Mouse (Mus musculus): Measurements from ENCODE around the gene Qrich2. TPM values are rescaled to one million over a fixed set of nuclear protein-coding genes. Genes with fewer than 3 reads are reported as not detected.
"Not testable (repeated sequence)": the region's sequence is repeated elsewhere in the genome, so short reads cannot be mapped to it uniquely, and the experiment has no call there.

Gene Qrich2
- not detected for total RNA-seq (2021)
- long read RNA-seq, experiment 1, result 0 reads
- long read RNA-seq, experiment 2, result 0 reads

- no peak for DNase-seq (ENCODE audit: low spot score in 2 of 2)
Observed at GRCm38 (mm10) chr11:116466141-116466540, at the start of gene Qrich2. Qrich2 (minus strand) TSS chr11:116466241.

GRCm38 (mm10) chr11:116515330-116516020, 49.4 kb upstream of the Qrich2 start:
- no peak for DNase-seq (ENCODE audit: low spot score in 2 of 2)

- DNase-seq (ENCODE audit: low spot score in 2 of 2), result no peak
Observed at GRCm38 (mm10) chr11:116513531-116514038, 47.5 kb upstream of the Qrich2 start.

DNA sequence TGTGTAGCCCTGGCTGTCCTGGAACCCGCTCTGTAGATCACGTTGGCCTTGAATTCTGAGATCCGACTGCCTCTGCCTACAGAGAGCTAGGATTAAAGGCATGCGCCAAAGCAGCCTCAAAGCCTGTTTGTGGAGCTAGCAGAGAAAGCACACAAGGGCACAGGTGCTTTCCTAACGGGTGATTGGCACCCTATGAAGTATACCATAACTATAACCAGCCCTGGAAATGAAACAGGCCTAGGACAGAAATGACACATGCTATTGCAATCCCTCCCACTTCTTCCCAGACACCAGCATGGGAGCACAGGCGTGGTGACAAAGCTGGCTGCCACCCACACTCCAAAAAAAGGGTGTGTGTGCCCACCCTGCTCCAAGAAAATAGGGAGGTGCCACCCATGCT, 46.9 kb upstream of the Qrich2 start:
- no peak for DNase-seq (ENCODE audit: low spot score in 2 of 2)

DNA sequence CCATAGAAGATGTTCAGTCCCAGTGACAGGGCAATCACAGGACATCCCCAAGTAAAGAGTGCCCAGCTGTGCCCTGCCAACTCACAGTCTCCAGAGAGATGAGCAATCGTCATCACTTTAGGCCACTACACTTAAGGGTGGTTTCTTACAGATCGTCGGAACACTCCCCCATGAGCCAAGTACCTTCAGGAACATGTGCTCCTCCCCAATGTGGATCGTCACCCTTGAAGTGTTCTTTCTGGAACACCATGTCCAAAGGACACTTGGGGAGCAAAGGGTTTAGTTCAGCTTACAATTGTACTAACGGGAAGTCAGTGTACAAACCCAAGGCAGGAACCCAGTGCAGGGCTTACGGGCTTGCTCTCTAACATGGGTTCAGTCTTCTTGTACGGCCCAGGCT, 46.1 kb upstream of the Qrich2 start:
- DNase-seq (ENCODE audit: low spot score in 2 of 2), result no peak

DNA sequence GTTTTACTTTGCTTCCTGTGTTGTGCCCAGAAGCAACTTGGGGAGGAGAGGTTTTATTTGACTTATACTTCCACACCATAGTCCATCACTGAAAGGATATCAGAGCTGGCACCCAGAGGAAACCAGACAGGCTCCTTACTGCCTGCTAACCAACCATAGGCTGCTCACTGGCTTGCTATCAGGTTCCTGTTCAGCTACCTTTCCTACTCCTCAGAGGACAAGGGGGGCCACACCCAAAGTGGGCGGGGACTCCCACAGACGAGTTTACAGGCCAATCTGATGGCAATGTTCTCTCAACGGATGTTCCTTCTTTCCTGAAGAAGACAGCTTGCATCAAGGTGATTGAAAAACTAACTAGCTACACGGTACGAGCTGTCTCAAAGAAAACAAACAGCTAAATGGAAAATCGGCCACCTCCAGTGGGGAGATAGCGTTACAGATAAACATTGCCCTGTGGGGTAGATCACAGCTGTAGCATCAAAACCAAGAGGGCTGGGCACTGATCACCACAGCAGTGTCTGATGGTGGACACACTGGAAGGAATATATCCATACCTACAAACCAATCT, 45.3 kb upstream of the Qrich2 start:
- DNase-seq (ENCODE audit: low spot score in 2 of 2), result no peak

DNA sequence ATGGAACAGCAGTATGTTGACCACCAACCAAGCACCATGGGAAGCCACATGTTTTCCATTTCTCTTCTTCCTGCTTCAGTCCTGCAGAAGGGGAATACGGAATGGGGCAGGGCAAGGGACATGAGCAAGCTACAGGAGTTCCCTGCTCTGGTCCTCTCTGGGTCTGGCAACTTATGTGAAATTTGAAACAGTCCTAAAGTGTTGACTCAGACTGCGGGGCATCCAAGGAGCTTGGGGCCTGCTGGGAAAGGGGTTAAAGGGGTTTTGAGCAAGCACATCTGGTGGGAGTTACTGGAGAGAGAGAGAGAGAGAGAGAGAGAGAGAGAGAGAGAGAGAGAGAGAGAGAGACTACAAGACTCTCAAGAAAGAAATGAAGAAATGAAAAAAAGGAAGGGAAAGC, 42.6 kb upstream of the Qrich2 start:
- no peak for DNase-seq (ENCODE audit: low spot score in 2 of 2)

DNA sequence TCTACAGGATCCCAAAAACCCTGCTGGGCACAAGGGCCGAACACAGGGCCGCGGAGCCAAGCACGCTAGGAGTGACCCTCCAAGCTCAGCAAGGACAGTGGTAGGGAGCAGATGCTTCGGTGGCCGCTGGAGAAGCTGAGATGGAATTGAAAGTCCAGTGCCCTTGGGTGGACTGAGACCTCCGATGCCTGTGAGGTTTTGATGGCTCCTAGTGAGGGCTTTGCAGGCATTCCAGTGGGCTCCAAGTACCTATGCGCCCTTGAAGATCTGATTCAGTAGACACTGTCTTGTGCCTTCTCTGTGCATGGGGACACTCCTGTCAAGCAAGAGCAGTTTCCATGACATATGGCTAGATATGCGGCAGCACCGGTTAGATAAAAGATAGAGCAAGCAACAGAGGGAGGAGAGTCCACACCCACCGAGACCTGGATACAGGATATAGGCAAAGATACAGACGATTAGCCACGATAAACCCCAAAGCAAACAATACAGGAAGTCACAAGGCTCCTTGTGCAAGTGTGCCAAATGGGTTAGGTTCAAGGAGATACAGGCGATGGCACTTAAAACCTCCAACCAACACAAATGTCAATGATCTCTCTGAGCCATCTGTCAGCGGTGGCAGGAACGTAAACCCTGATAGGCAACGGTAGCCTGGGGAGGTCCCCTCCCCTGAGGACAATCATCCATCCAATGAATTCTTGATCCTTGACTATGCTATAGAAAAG, 40.3 kb upstream of the Qrich2 start:
- DNase-seq (ENCODE audit: low spot score in 2 of 2), result no peak

DNA sequence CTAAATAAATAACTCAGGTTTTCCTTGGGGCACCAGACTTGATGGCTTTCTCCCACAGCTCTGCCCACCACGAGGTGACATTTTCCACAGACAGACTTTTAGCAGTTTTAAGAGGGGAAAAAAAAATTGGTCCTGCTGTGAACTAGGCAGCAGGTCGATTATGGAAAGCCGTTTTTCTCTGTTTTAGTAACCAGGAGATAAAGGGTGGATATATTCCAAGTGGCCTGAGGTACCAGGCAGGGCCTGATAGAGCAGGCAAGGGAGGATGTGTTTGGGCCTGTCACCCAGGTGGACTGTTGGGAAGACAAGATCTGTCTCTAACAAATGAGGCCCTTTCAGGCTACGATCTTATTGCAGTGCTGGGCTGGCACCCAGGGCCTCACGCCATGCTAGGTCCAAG, 39.5 kb upstream of the Qrich2 start:
- no peak for DNase-seq (ENCODE audit: low spot score in 2 of 2)

GRCm38 (mm10) chr11:116504516-116504915, 38.5 kb upstream of the Qrich2 start:
- no peak for DNase-seq (ENCODE audit: low spot score in 2 of 2)

GRCm38 (mm10) chr11:116501005-116501746, 35.1 kb upstream of the Qrich2 start:
- no peak for DNase-seq (ENCODE audit: low spot score in 2 of 2)

DNA sequence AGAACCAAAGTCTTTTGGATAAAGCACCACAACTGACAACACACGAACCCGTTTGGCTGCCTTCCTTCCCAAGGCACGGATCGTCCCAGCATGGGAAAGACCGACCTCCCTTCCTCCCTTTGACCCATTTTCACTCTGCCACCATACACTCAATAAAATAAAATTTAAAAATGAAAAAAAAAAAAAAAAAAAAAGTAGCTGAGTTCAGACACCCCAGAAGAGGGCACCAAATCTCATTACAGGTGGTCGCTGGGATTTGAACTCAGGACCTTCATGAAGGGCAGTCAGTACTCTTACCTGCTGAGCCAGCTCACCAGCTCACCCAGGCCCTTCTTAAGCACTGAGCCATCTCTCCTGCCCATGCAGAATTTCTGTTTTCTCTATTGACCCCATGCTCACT, 33.0 kb upstream of the Qrich2 start:
- DNase-seq (ENCODE audit: low spot score in 2 of 2), result no peak

DNA sequence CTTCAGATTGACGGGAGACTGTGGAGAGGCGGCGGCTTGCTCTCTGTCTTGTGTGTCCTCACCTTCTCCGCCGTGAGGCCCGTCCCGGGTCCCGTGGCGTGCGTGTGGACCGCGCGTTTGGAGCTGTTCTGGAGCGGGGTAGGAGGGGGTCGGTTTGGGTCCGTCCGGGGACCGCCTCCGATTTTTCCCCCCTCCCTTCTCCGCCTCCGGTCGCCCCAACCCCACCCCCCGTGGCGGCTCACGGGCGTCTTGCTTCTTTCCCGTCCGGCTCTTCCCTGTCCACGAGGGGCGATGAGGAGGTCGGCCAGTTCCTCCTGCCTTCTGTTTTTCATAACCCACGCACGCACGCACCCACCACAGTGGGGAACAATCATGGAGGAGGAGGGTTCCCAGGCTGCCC, 32.6 kb upstream of the Qrich2 start:
- no peak for DNase-seq (ENCODE audit: low spot score in 2 of 2)

DNA sequence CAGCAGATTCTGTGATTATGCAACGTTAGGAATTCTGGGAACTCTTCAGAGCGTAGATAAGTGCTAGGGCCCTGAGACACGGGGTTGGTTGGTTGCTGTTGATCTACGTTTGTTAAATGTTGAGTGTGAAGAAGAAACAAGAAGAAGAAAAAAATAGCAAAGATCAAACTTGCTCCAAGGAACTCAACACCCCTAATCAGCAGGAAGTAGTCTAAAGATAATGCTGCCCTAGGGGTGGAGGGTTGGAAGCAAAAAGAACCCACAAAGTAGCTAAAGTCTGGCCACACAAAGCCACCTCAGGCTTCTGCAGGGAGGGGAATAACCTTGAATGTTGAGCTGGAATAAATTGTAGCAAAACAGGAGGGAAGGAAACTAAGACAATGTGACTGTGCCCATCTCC, 31.3 kb upstream of the Qrich2 start:
- no peak for DNase-seq (ENCODE audit: low spot score in 2 of 2)

GRCm38 (mm10) chr11:116494474-116495174, 28.6 kb upstream of the Qrich2 start:
- DNase-seq (ENCODE audit: low spot score in 2 of 2), result no peak

GRCm38 (mm10) chr11:116493795-116494252, 27.8 kb upstream of the Qrich2 start, which contains the start of gene Prpsap1:
Prpsap1 (minus strand) TSS chr11:116494202.
- DNase-seq (ENCODE audit: low spot score in 2 of 2), result peak in 1 of 2 experiments; percentile 48

GRCm38 (mm10) chr11:116493191-116493590, 27.1 kb upstream of the Qrich2 start:
- no peak for DNase-seq (ENCODE audit: low spot score in 2 of 2)

- not testable (repeated sequence) for DNase-seq (ENCODE audit: low spot score in 2 of 2)
Observed at GRCm38 (mm10) chr11:116492507-116492906, 26.5 kb upstream of the Qrich2 start.

- no peak for DNase-seq (ENCODE audit: low spot score in 2 of 2)
Observed at GRCm38 (mm10) chr11:116491338-116491737, 25.3 kb upstream of the Qrich2 start.
